Mouse (Mus musculus): ENCODE data around the gene 3110082I17Rik.

- TF ChIP-seq CTCF (IDR thresholded peaks at IDR 0.05; ENCODE audit: low read depth) (0 out of 2 replicates have a peak, but pooled peaks have one; percentile 2), EP300 (optimal IDR thresholded peaks at IDR 0.05) (no peak)
These were observed 70.7 kb downstream of the 3110082I17Rik start for GRCm38 (mm10) chr5:139389676-139390061.

All from stomach, postnatal 0 days (tissue).